Mouse (Mus musculus) heart, embryonic 12.5 days (tissue): ENCODE results near the gene Rflna. TPM values are rescaled to one million over a fixed set of nuclear protein-coding genes. Genes with fewer than 3 reads are reported as not detected.

Source experiments
- ATAC-seq: fragments of 200-750 bp; cut with Nextera tagmentation; 2 replicates; pipeline ENCODE4 v1.8.0; 2017; ENCODE audit warnings: moderate TSS enrichment, moderate library complexity; ENCODE audit not compliant: insufficient number of reproducible peaks, low FRiP score
- H3K27ac ChIP-seq: fragments of 300-500 bp; sonication (generic); 2 replicates; pipeline ENCODE4 v1.5.1; 2016; ENCODE audit warnings: mild to moderate bottlenecking, moderate library complexity; ENCODE audit not compliant: poor library complexity, severe bottlenecking
- H3K27me3 ChIP-seq: fragments of 300-500 bp; sonication (generic); replicated peaks from 2 replicates; pipeline ENCODE4 v1.6.1; 2016; ENCODE audit warnings: mild to moderate bottlenecking, moderate library complexity
- H3K36me3 ChIP-seq: fragments of 300-500 bp; sonication (generic); 2 replicates; pipeline ENCODE4 v1.6.1; 2016; ENCODE audit warnings: mild to moderate bottlenecking, moderate library complexity
- H3K4me1 ChIP-seq: fragments of 300-500 bp; sonication (generic); replicated peaks from 2 replicates; pipeline ENCODE4 v1.6.1; 2016; ENCODE audit warnings: mild to moderate bottlenecking
- H3K4me2 ChIP-seq: fragments of 300-500 bp; sonication (generic); 2 replicates; pipeline ENCODE4 v1.6.1; 2016; ENCODE audit warnings: mild to moderate bottlenecking, moderate library complexity
- H3K4me3 ChIP-seq: fragments of 300-500 bp; sonication (generic); 2 replicates; pipeline ENCODE4 v1.5.1; 2016; ENCODE audit warnings: mild to moderate bottlenecking
- H3K9ac ChIP-seq: fragments of 300-500 bp; sonication (generic); 2 replicates; pipeline ENCODE4 v1.6.1; 2016; ENCODE audit warnings: mild to moderate bottlenecking, moderate library complexity
- H3K9me3 ChIP-seq: fragments of 300-500 bp; sonication (generic); replicated peaks from 2 replicates; pipeline ENCODE4 v1.6.1; 2016; ENCODE audit warnings: mild to moderate bottlenecking, moderate library complexity
- WGBS: fragments of 180-500 bp; shearing (Covaris S2); methylation state at CpG from one replicate; pipeline ENCODE4 v1.1.7; 2016; 5-methylcytosine and 5-hydroxymethylcytosine counted together
- polyA plus RNA-seq: library from polyadenylated mRNA; unstranded; fragments of >200 nt; fragmentation: Nextera tagmentation; extraction: Ambion mirVana; gene quantifications from 2 replicates; pipeline ENCODE4 v1.2.1, GENCODE M21; 2016

Rflna gene
- polyA plus RNA-seq, 1 experiment from 2014 or later = 1.2 TPM

DNA sequence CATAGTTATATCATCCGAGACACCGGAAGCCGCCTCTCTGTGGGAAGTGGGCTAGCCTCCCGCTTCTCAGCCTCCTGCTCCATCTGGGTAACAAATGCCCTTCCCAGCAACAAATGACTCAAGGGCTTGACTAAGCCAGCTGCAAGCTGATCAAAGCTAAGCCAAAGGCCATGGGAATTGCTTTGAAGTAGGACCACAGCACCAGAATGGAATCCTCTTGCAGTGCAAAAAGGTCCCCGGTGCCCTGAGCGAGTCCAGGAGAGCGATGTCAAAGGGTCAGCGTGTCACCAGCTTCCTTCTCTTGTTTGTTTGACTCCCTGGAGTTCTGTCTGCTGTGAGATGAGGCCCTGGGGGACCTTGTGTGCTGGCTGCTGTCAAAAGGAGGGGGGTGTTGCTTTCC lies 33.2 kb upstream of the Rflna start:
- H3K4me2 ChIP-seq = no peak overlapping the region
- 41% methylated on average over 8 of the region's 8 CpGs for WGBS
- no peak overlapping the region for H3K9ac ChIP-seq
- no peak overlapping the region for H3K4me3 ChIP-seq
- H3K36me3 ChIP-seq = no peaks in the 10 kb centered on the region
- no peak overlapping the region for H3K27ac ChIP-seq
- peaks cover 9% of the 10 kb centered on the region for H3K4me1 ChIP-seq
- peaks cover 7% of the 10 kb centered on the region; the same call in 1 of the 2 replicates for H3K9me3 ChIP-seq
- no peak for ATAC-seq
- H3K27me3 ChIP-seq = no peaks in the 10 kb centered on the region

DNA sequence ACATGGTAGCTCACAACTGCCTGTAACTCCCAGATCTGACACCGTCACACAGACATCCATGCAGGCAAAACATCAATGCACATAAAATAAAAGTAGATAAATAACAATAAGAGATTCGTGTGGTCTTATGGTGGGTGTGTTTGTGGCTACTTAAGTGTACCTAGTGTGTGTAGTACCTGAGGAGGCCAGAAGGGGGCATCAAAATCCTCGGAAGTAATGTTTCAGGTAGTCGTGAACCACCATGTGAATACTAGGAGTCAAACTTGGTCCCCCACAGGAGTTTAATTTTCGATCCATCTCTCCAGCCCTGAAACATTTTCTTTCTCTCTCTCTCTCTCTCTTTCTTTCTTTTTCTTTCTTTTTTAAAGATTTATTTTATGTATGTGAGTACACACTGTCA lies 16.8 kb upstream of the Rflna start:
- Histone ChIP-seq H3K4me2 (no peak overlapping the region), H3K27ac (no peak overlapping the region), H3K36me3 (no peaks in the 10 kb centered on the region), H3K9me3 (peaks cover 15% of the 10 kb centered on the region), H3K4me3 (no peak overlapping the region), H3K4me1 (peaks cover 8% of the 10 kb centered on the region; the same call in 1 of the 2 replicates), H3K9ac (no peak overlapping the region), H3K27me3 (no peaks in the 10 kb centered on the region)
- WGBS = 77% methylated on average over 5 of the region's 5 CpGs
- no peak for ATAC-seq

- H3K27ac ChIP-seq = no peak overlapping the region
- H3K4me2 ChIP-seq = no peak overlapping the region
Measured at GRCm38 (mm10) chr5:124986656-124987055, 16.4 kb upstream of the Rflna start.

GRCm38 (mm10) chr5:124989724-124990123 lies 13.3 kb upstream of the Rflna start:
- no peak overlapping the region for H3K27ac ChIP-seq
- peaks cover 15% of the 10 kb centered on the region for H3K4me1 ChIP-seq
- H3K4me2 ChIP-seq = no peak overlapping the region
- H3K9ac ChIP-seq = no peak overlapping the region
- ATAC-seq = no peak
- H3K27me3 ChIP-seq = 0 out of 2 replicates have a peak, but pooled peaks cover 6% of the 10 kb centered on the region
- no peak overlapping the region for H3K4me3 ChIP-seq
- WGBS = 64% methylated on average over 2 of the region's 2 CpGs
- no peaks in the 10 kb centered on the region for H3K9me3 ChIP-seq
- H3K36me3 ChIP-seq = no peaks in the 10 kb centered on the region

More at GRCm38 (mm10) chr5:124986656-124987055, 16.4 kb upstream of the Rflna start:
- Histone ChIP-seq H3K9ac (no peak overlapping the region), H3K27me3 (no peaks in the 10 kb centered on the region), H3K36me3 (no peaks in the 10 kb centered on the region), H3K4me1 (peaks cover 8% of the 10 kb centered on the region; the same call in 1 of the 2 replicates), H3K4me3 (no peak overlapping the region), H3K9me3 (peaks cover 15% of the 10 kb centered on the region)
- WGBS = 83% methylated on average over 5 of the region's 5 CpGs
- ATAC-seq = no peak

DNA sequence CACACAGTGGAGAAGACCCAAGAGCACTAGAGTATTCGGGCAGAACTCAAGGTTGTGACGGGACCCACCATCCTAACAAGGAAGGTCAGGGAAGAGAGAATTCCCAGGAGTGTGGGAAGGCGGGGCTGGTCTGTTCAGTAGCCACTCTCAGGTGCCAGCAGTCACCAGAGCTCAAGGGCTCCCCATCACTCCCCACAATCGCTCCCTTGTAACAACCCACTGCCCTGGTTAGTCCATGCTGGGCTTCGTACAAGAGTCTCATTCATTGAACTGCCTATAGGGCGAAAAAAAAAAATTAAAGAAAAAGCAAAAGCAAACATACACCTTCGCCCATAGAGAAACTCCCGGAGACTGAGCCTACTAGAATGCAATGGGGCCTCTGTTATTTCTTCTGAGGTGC lies 10.7 kb upstream of the Rflna start:
- Histone ChIP-seq H3K27me3 (0 out of 2 replicates have a peak, but pooled peaks cover 6% of the 10 kb centered on the region), H3K4me2 (no peak overlapping the region), H3K9ac (no peak overlapping the region), H3K27ac (peak overlapping the region; percentile 42), H3K36me3 (no peaks in the 10 kb centered on the region), H3K4me1 (peaks cover 18% of the 10 kb centered on the region), H3K4me3 (no peak overlapping the region), H3K9me3 (no peaks in the 10 kb centered on the region)
- ATAC-seq = no peak
- 73% methylated on average over 8 of the region's 8 CpGs for WGBS

DNA sequence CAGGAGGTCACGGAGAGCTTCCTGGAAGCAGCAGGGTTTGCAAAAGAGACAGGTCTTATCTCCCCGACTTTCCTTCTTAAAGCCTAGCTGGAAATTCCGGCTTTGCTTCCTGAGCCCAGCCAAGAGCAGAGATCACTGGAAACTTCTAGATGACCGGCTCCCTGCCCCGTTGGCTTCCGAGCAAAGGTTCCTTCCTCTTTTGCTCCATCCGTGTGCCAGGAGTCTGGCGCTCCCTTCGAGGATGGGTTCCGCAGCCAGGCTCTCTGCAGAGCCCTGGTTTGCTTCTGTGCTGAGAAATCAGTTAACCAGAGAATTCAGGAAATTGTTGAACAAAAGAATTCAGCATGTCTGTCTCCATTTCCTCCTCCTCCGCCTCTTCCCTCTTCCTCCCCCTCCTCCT lies 10.1 kb upstream of the Rflna start:
- Histone ChIP-seq H3K27me3 (0 out of 2 replicates have a peak, but pooled peaks cover 6% of the 10 kb centered on the region), H3K4me1 (peaks cover 18% of the 10 kb centered on the region), H3K27ac (peak overlapping the region; percentile 42), H3K4me3 (no peak overlapping the region), H3K9me3 (no peaks in the 10 kb centered on the region), H3K4me2 (no peak overlapping the region), H3K36me3 (no peaks in the 10 kb centered on the region), H3K9ac (no peak overlapping the region)
- WGBS = 46% methylated on average over 11 of the region's 11 CpGs
- ATAC-seq = peak; percentile 23; the same call in 1 of the 2 replicates

- H3K4me2 ChIP-seq = no peak overlapping the region
- peaks cover 6% of the 10 kb centered on the region; the same call in 1 of the 2 replicates for H3K27me3 ChIP-seq
- no peak overlapping the region for H3K9ac ChIP-seq
- H3K9me3 ChIP-seq = no peaks in the 10 kb centered on the region; the same call in 1 of the 2 replicates
- no peak overlapping the region for H3K27ac ChIP-seq
- H3K36me3 ChIP-seq = no peaks in the 10 kb centered on the region
- H3K4me3 ChIP-seq = no peak overlapping the region
- H3K4me1 ChIP-seq = peaks cover 10% of the 10 kb centered on the region; the same call in 1 of the 2 replicates
- WGBS = 62% methylated on average over 6 of the region's 6 CpGs
- ATAC-seq = no peak
Measured at GRCm38 (mm10) chr5:124996816-124997215, 6.2 kb upstream of the Rflna start.

- Histone ChIP-seq H3K36me3 (no peaks in the 10 kb centered on the region), H3K9me3 (no peaks in the 10 kb centered on the region; the same call in 1 of the 2 replicates), H3K4me2 (no peak overlapping the region), H3K27me3 (peaks cover 17% of the 10 kb centered on the region), H3K4me1 (peaks cover 7% of the 10 kb centered on the region), H3K9ac (no peak overlapping the region), H3K4me3 (no peak overlapping the region), H3K27ac (no peak overlapping the region)
- no peak for ATAC-seq
- 81% methylated on average over 4 of the region's 4 CpGs for WGBS
Measured at GRCm38 (mm10) chr5:124997913-124998312, 5.1 kb upstream of the Rflna start.

- Histone ChIP-seq H3K27ac (no peak overlapping the region), H3K9me3 (no peaks in the 10 kb centered on the region; the same call in 1 of the 2 replicates), H3K4me3 (no peak overlapping the region), H3K27me3 (peaks cover 36% of the 10 kb centered on the region), H3K4me2 (no peak overlapping the region), H3K9ac (no peak overlapping the region), H3K4me1 (peaks cover 24% of the 10 kb centered on the region), H3K36me3 (no peaks in the 10 kb centered on the region)
- no peak for ATAC-seq
- WGBS = 73% methylated on average over 10 of the region's 10 CpGs
Measured at GRCm38 (mm10) chr5:125000756-125001250, 2.2 kb upstream of the Rflna start.

DNA sequence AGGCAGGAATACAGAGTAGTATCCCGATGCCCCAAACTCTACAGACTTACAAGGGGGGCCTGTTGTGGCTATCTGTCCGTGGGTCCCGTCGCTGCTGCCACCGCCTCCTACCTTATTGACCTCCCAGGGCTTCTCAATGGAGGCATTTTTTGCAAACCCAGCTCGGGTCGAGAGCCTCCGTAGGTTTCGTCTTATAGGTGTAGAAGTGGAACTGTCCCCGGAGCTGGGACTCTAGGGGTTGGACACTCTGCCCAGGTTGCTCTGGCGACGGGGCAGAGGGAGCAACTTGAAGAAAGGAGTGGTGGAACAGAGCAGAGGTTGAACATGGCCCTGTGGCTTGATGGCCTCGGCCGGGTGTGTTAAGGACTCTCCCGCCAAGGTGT lies 843 bp downstream of the Rflna start:
- no peaks in the 10 kb centered on the region; the same call in 1 of the 2 replicates for H3K9me3 ChIP-seq
- WGBS = 10% methylated on average over 15 of the region's 15 CpGs
- peaks cover 36% of the 10 kb centered on the region for H3K27me3 ChIP-seq
- ATAC-seq = no peak
- no peak overlapping the region for H3K27ac ChIP-seq
- peak overlapping the region; percentile 43 for H3K4me3 ChIP-seq
- no peaks in the 10 kb centered on the region for H3K36me3 ChIP-seq
- H3K4me2 ChIP-seq = peak overlapping the region; percentile 76
- peaks cover 37% of the 10 kb centered on the region for H3K4me1 ChIP-seq
- peak overlapping the region; percentile 66 for H3K9ac ChIP-seq

- 37% methylated on average over 9 of the region's 9 CpGs for WGBS
- Histone ChIP-seq H3K9ac (no peak overlapping the region), H3K27me3 (peaks cover 36% of the 10 kb centered on the region), H3K4me1 (peaks cover 40% of the 10 kb centered on the region), H3K4me2 (peak overlapping the region; percentile 5; the same call in 1 of the 2 replicates), H3K9me3 (no peaks in the 10 kb centered on the region; the same call in 1 of the 2 replicates), H3K36me3 (peaks cover 7% of the 10 kb centered on the region; the same call in 1 of the 2 replicates), H3K4me3 (no peak overlapping the region), H3K27ac (no peak overlapping the region)
- peak; percentile 57 for ATAC-seq
Measured at GRCm38 (mm10) chr5:125005871-125006652, 3.0 kb downstream of the Rflna start.
